ENCODE assay signal across 9 mouse cellular contexts in the genomic region with DNA sequence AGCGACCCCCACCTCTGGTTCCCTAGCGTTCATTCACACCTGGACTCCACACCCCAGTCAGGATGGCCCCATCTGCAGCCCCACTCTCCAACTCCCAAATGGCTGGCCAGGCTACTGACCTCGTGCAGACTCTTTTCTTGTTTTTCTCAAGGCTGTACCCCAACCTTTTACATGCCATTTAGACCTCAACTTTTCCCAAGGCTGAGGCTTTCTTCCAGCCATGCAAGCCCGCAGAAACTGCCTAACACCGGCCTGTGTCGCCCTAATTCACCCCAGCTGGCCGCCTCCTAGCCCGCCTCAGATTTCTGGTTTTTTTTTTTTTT. TPM values are rescaled to one million over a fixed set of nuclear protein-coding genes. Genes with fewer than 3 reads are reported as not detected.
DNase-seq lines count a peak whose midpoint lies in the region; ATAC-seq and TF ChIP-seq lines count a peak whose summit lies in the region.
"Had no signal": no experiment of that assay in that cellular context is flagged by ENCODE, and none has a peak within 500 bp of the region (broad histone marks: within the 10 kb centered on the region; RNA-seq: fewer than 3 reads in every experiment).

No protein-coding gene starts in this region.

- H3K36me3 ChIP-seq in limb, embryonic 11.5 days (ENCODE audit: control insufficient read depth, insufficient read depth, low read length): peaks cover 17% of the 10 kb centered on the region
- H3K36me3 ChIP-seq in neural tube, embryonic 14.5 days (ENCODE audit: control insufficient read depth, insufficient read depth, low read length): peaks cover 4% of the 10 kb centered on the region; the same call in 1 of the 2 replicates

- no peak; the same call in 1 of the 2 replicates for TF ChIP-seq POLR2A in embryonic fibroblast, embryonic 13.5 days (IDR thresholded peaks at IDR 0.05; ENCODE audit: low read depth, low read length)

- WGBS in limb, embryonic 11.5 days: 0% methylated on average over 8 of the region's 8 CpGs
- WGBS in neural tube, embryonic 14.5 days: 3% methylated on average over 8 of the region's 8 CpGs

- DNase-seq in left cerebral cortex, adult 2 months (ENCODE audit: extremely low spot score in 1 of 2, low spot score in 2 of 2): no peak
- DNase-seq in left cerebral cortex, postnatal 10 days (ENCODE audit: extremely low spot score in 1 of 2, low spot score in 2 of 2): no peak
- peak; percentile 70 for DNase-seq in limb, embryonic 11.5 days (ENCODE audit: low spot score)
- DNase-seq in right cerebral cortex, postnatal 14 days: no peak
- DNase-seq in right cerebral cortex, postnatal 4 days: no peak
- no peak for DNase-seq in layer of hippocampus, postnatal 10 days (ENCODE audit: low spot score in 2 of 2)
- DNase-seq: right cerebral cortex, postnatal 25 days had no signal

- intact Hi-C loops in left cerebral cortex, adult 2 months (cut with DNase I): no loop called here
- intact Hi-C loops in left cerebral cortex, postnatal 10 days (cut with DNase I): no loop called here

- H3K9me3 ChIP-seq in limb, embryonic 11.5 days (ENCODE audit: control insufficient read depth, low read length): no peaks in the 10 kb centered on the region
- H3K9me3 ChIP-seq in neural tube, embryonic 14.5 days (ENCODE audit: control insufficient read depth, low read length): no peaks in the 10 kb centered on the region

- H3K27me3 ChIP-seq in limb, embryonic 11.5 days (ENCODE audit: control insufficient read depth, insufficient read depth, low read length): no peaks in the 10 kb centered on the region
- peaks cover 9% of the 10 kb centered on the region; the same call in 1 of the 2 replicates for H3K27me3 ChIP-seq in neural tube, embryonic 14.5 days (ENCODE audit: control insufficient read depth, insufficient read depth, low read length)

- H3K27ac ChIP-seq in left cerebral cortex, adult 2 months: no peak overlapping the region
- no peak overlapping the region for H3K27ac ChIP-seq in embryonic fibroblast, embryonic 13.5 days (ENCODE audit: insufficient read depth, low read length)
- H3K27ac ChIP-seq in limb, embryonic 11.5 days (replicated peaks; ENCODE audit: low read depth, low read length): peak overlapping the region; percentile 98
- no peak overlapping the region for H3K27ac ChIP-seq in neural tube, embryonic 14.5 days (ENCODE audit: low read depth, low read length)

- peak overlapping the region; percentile 53 for H3K4me3 ChIP-seq in left cerebral cortex, adult 2 months
- H3K4me3 ChIP-seq in embryonic fibroblast, embryonic 13.5 days (ENCODE audit: insufficient read depth, low read length): peak overlapping the region; percentile 91
- H3K4me3 ChIP-seq in limb, embryonic 11.5 days (ENCODE audit: low read depth, low read length): peak overlapping the region; percentile 97
- H3K4me3 ChIP-seq in neural tube, embryonic 14.5 days (ENCODE audit: low read depth, low read length): peak overlapping the region; percentile 55

- H3K9ac ChIP-seq in limb, embryonic 11.5 days (ENCODE audit: low read length): peak overlapping the region; percentile 97
- peak overlapping the region; percentile 66; the same call in 1 of the 2 replicates for H3K9ac ChIP-seq in neural tube, embryonic 14.5 days (replicated peaks; ENCODE audit: low read depth, low read length)

- H3K4me1 ChIP-seq in embryonic fibroblast, embryonic 13.5 days (ENCODE audit: control insufficient read depth, insufficient read depth, low read length): no peaks in the 10 kb centered on the region; the same call in 1 of the 2 replicates
- peaks cover 31% of the 10 kb centered on the region for H3K4me1 ChIP-seq in limb, embryonic 11.5 days (ENCODE audit: control insufficient read depth, insufficient read depth, low read length)
- peaks cover 20% of the 10 kb centered on the region for H3K4me1 ChIP-seq in neural tube, embryonic 14.5 days (ENCODE audit: control insufficient read depth, insufficient read depth, low read length)

- ATAC-seq in limb, embryonic 11.5 days (ENCODE audit: insufficient number of reproducible peaks, low FRiP score, low TSS enrichment, low read depth): no peak
- ATAC-seq in neural tube, embryonic 14.5 days (ENCODE audit: low read depth): no peak

- TF ChIP-seq CTCF in left cerebral cortex, adult 2 months (IDR thresholded peaks at IDR 0.05): no peak
- no peak for TF ChIP-seq CTCF in embryonic fibroblast, embryonic 13.5 days (IDR thresholded peaks at IDR 0.05; ENCODE audit: borderline replicate concordance, insufficient read depth, low read length)

- peak overlapping the region; percentile 100 for H3K4me2 ChIP-seq in limb, embryonic 11.5 days (ENCODE audit: low read depth, severe bottlenecking)
- H3K4me2 ChIP-seq in neural tube, embryonic 14.5 days (ENCODE audit: low read depth, low read length): peak overlapping the region; percentile 96

RNA-seq across cellular contexts. Expression of gene Ephb4, which starts 1.1 kb away (rescaled TPM):
- total RNA-seq in left cerebral cortex, adult 2 months (2021): 1 to 10 TPM; 4.9 to 6.8 TPM
- 1 to 10 TPM; 5.4 to 7.5 TPM for total RNA-seq in left cerebral cortex, postnatal 10 days (2021)
- polyA plus RNA-seq in embryonic fibroblast, embryonic 13.5 days (2011; ENCODE audit: insufficient read length, low read depth, missing spikeins): 36.2 and 43.4 TPM in 2 replicates
- 71.2 and 76.7 TPM in 2 replicates for polyA plus RNA-seq in limb, embryonic 11.5 days (2014; fragmentation: Nextera tagmentation; extraction: Ambion mirVana)
- 2.7 and 8.8 TPM in 2 replicates for polyA plus RNA-seq in neural tube, embryonic 14.5 days (2014; fragmentation: Nextera tagmentation; extraction: Ambion mirVana)
- 1 to 10 TPM; 8.3 to 9.3 TPM for total RNA-seq in layer of hippocampus, postnatal 10 days (2021)

RNA-seq across cellular contexts. Expression of gene Slc12a9, which starts 17.6 kb away (rescaled TPM):
- 10 to 100 TPM; 22.8 to 25.1 TPM for total RNA-seq in left cerebral cortex, adult 2 months (2021)
- total RNA-seq in left cerebral cortex, postnatal 10 days (2021): 10 to 100 TPM; 28.6 to 28.9 TPM
- 7.2 and 7.7 TPM in 2 replicates for polyA plus RNA-seq in embryonic fibroblast, embryonic 13.5 days (2011; ENCODE audit: insufficient read length, low read depth, missing spikeins)
- 4.7 and 6.4 TPM in 2 replicates for polyA plus RNA-seq in limb, embryonic 11.5 days (2014; fragmentation: Nextera tagmentation; extraction: Ambion mirVana)
- polyA plus RNA-seq in neural tube, embryonic 14.5 days (2014; fragmentation: Nextera tagmentation; extraction: Ambion mirVana): 16.4 and 17.8 TPM in 2 replicates
- 10 to 100 TPM; 28.8 to 30.7 TPM for total RNA-seq in layer of hippocampus, postnatal 10 days (2021)

RNA-seq across cellular contexts. Expression of gene Trip6, which starts 36.8 kb away (rescaled TPM):
- 1 to 10 TPM; 4.5 to 6.5 TPM for total RNA-seq in left cerebral cortex, adult 2 months (2021)
- total RNA-seq in left cerebral cortex, postnatal 10 days (2021): 1 to 10 TPM; 4.1 to 4.9 TPM
- 32.5 and 42.9 TPM in 2 replicates for polyA plus RNA-seq in embryonic fibroblast, embryonic 13.5 days (2011; ENCODE audit: insufficient read length, low read depth, missing spikeins)
- 56.5 and 57.2 TPM in 2 replicates for polyA plus RNA-seq in limb, embryonic 11.5 days (2014; fragmentation: Nextera tagmentation; extraction: Ambion mirVana)
- 8.0 and 11.5 TPM in 2 replicates for polyA plus RNA-seq in neural tube, embryonic 14.5 days (2014; fragmentation: Nextera tagmentation; extraction: Ambion mirVana)
- total RNA-seq in layer of hippocampus, postnatal 10 days (2021): 1 to 10 TPM; 6.2 to 7.7 TPM

RNA-seq across cellular contexts. Expression of gene Srrt, which starts 43.5 kb away (rescaled TPM):
- total RNA-seq in left cerebral cortex, adult 2 months (2021): 100 to 1,000 TPM; 202 to 221 TPM
- 100 to 1,000 TPM; 164 to 170 TPM for total RNA-seq in left cerebral cortex, postnatal 10 days (2021)
- 93.6 and 108 TPM in 2 replicates for polyA plus RNA-seq in embryonic fibroblast, embryonic 13.5 days (2011; ENCODE audit: insufficient read length, low read depth, missing spikeins)
- 175 and 177 TPM in 2 replicates for polyA plus RNA-seq in limb, embryonic 11.5 days (2014; fragmentation: Nextera tagmentation; extraction: Ambion mirVana)
- polyA plus RNA-seq in neural tube, embryonic 14.5 days (2014; fragmentation: Nextera tagmentation; extraction: Ambion mirVana): 81.8 and 91.5 TPM in 2 replicates
- total RNA-seq in layer of hippocampus, postnatal 10 days (2021): 100 to 1,000 TPM; 188 to 191 TPM

RNA-seq across cellular contexts. Expression of gene Ufsp1, which starts 56.6 kb away (rescaled TPM):
- total RNA-seq in left cerebral cortex, adult 2 months (2021): 10 to 100 TPM; 11.6 to 14.4 TPM
- 10 to 100 TPM; 20.4 to 20.8 TPM for total RNA-seq in left cerebral cortex, postnatal 10 days (2021)
- 4.4 and 7.7 TPM in 2 replicates for polyA plus RNA-seq in embryonic fibroblast, embryonic 13.5 days (2011; ENCODE audit: insufficient read length, low read depth, missing spikeins)
- 7.4 and 7.6 TPM in 2 replicates for polyA plus RNA-seq in limb, embryonic 11.5 days (2014; fragmentation: Nextera tagmentation; extraction: Ambion mirVana)
- polyA plus RNA-seq in neural tube, embryonic 14.5 days (2014; fragmentation: Nextera tagmentation; extraction: Ambion mirVana): 19.7 and 24.0 TPM in 2 replicates
- total RNA-seq in layer of hippocampus, postnatal 10 days (2021): 10 to 100 TPM; 20.4 to 21.8 TPM
